Mouse (Mus musculus) testis, adult 2 months (tissue): ENCODE results near the gene Apob.

Source experiments
- CTCF ChIP-seq: fragments of 200-500 bp; IDR thresholded peaks from 2 replicates; pipeline ENCODE4 v1.5.1; 2012; ENCODE audit warnings: low read depth, mild to moderate bottlenecking, inconsistent platforms, low read length, moderate library complexity; ENCODE audit not compliant: control insufficient read depth, insufficient read depth, insufficient replicate concordance
- POLR2A ChIP-seq: fragments of 200-500 bp; IDR thresholded peaks from 2 replicates; pipeline ENCODE4 v1.6.1; 2012; ENCODE audit warnings: low read depth, mild to moderate bottlenecking, inconsistent platforms, low read length, moderate library complexity; ENCODE audit not compliant: control insufficient read depth

- TF ChIP-seq CTCF = no peak
- no peak for TF ChIP-seq POLR2A
Observed at GRCm38 (mm10) chr12:7967221-7967620, 10.2 kb upstream of the Apob start.
